Mouse (Mus musculus) C2C12 (cell line): ENCODE data around the gene Zfp212. TPM values are rescaled to one million over a fixed set of nuclear protein-coding genes. Genes with fewer than 3 reads are reported as not detected.

ENCODE experiments used
- H3K27me3 ChIP-seq: one replicate; pipeline ENCODE4 v1.6.1; 2011; ENCODE audit not compliant: control insufficient read depth, insufficient read depth, insufficient read length
- H3K36me3 ChIP-seq: one replicate; pipeline ENCODE4 v1.6.1; 2011; ENCODE audit not compliant: control insufficient read depth, insufficient read depth
- H3K4me3 ChIP-seq: one replicate; pipeline ENCODE4 v1.5.1; 2011; ENCODE audit warnings: mild to moderate bottlenecking, control low read depth; ENCODE audit not compliant: poor library complexity, insufficient read depth, severe bottlenecking
- H3K79me2 ChIP-seq: one replicate; pipeline ENCODE4 v1.6.1; 2011; ENCODE audit not compliant: control insufficient read depth, insufficient read depth
- H3K79me3 ChIP-seq: one replicate; pipeline ENCODE4 v1.6.1; 2011; ENCODE audit warnings: low read depth, control low read depth
- H3ac ChIP-seq: one replicate; pipeline ENCODE3; 2011; ENCODE audit warnings: low read depth; ENCODE audit not compliant: control insufficient read depth, insufficient read length
- CEBPB ChIP-seq: IDR thresholded peaks from one replicate; pipeline ENCODE4 v1.6.1; 2011; ENCODE audit warnings: low read depth, mild to moderate bottlenecking, control low read depth, moderate library complexity
- CTCF ChIP-seq: IDR thresholded peaks from one replicate; pipeline ENCODE4 v1.5.1; 2011; ENCODE audit not compliant: control insufficient read depth, insufficient read depth, insufficient read length
- FOSL1 ChIP-seq: IDR thresholded peaks from one replicate; pipeline ENCODE4 v1.8.0; 2011; ENCODE audit warnings: mild to moderate bottlenecking, low read length; ENCODE audit not compliant: poor library complexity, insufficient read depth, severe bottlenecking
- MAX ChIP-seq: IDR thresholded peaks from one replicate; pipeline ENCODE4 v1.6.1; 2011; ENCODE audit warnings: mild to moderate bottlenecking, control low read depth
- MYOD1 ChIP-seq: IDR thresholded peaks from one replicate; pipeline ENCODE4 v1.6.1; 2011; ENCODE audit warnings: low read depth; ENCODE audit not compliant: control insufficient read depth, insufficient read length
- USF1 ChIP-seq: IDR thresholded peaks from one replicate; pipeline ENCODE4 v1.6.1; 2011; ENCODE audit warnings: low read depth, mild to moderate bottlenecking, control low read depth, moderate library complexity
- polyA plus RNA-seq: library from polyadenylated mRNA; unstranded; fragments of >200 nt; fragmentation: generic; extraction: Trizol; gene quantifications from one replicate; pipeline ENCODE4 v1.2.1, GENCODE M21; 2012; ENCODE audit warnings: missing spikeins

The Zfp212 gene
- polyA plus RNA-seq, 1 experiment: 10.0 TPM

DNA sequence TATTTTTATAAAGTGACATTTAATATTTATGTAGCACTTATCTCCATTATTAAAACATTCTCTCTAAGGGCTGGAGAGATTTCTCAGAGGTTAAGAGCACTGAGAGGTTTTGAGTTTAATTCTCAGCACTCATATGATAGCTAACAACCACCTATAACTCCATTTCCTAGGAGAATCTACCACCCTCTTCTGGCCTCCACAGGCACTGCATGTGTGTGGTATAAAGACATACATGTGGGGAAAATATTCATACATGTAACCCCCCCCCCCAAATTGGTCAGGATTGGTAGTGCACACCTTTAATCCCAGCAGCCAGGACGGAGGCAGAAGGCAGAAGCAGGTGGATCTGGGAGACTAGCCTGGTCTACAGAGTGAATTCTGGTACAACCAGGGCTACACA lies 54.3 kb downstream of the Zfp212 start:
- no peak overlapping the region for H3ac ChIP-seq
- no peaks in the 10 kb centered on the region for H3K79me3 ChIP-seq
- H3K4me3 ChIP-seq: no peak overlapping the region
- no peaks in the 10 kb centered on the region for H3K79me2 ChIP-seq
- no peaks in the 10 kb centered on the region for H3K36me3 ChIP-seq
- TF ChIP-seq MYOD1: no peak
- H3K27me3 ChIP-seq: no peaks in the 10 kb centered on the region

DNA sequence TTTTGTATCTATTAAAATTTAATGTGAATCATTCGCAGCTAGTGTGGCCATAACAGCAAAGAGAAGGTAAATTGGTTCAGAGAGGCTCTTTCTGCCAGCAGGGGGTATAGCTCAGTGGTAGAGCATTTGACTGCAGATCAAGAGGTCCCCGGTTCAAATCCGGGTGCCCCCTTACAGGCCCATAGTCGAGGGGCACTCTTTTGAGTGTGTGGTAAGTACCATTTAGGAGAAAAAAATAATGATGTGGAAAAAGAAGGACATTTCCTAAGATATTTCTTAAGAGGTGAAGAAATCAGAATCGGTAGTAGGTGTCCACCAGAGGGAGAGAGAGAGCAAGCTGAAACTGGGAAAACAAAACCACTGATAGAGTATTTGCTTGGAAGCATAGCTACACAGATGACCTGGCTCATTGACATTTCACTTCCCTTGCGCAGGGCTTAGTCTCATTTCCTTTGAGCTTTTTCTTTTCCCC lies 58.7 kb downstream of the Zfp212 start:
- Histone ChIP-seq H3K27me3 (no peaks in the 10 kb centered on the region), H3K79me3 (no peaks in the 10 kb centered on the region), H3K36me3 (no peaks in the 10 kb centered on the region), H3K4me3 (no peak overlapping the region), H3K79me2 (no peaks in the 10 kb centered on the region), H3ac (no peak overlapping the region)
- TF ChIP-seq USF1 (no peak), MAX (no peak), CTCF (no peak), FOSL1 (no peak), CEBPB (no peak)

Other genes starting within 250 kb of the Zfp212 start
- 78.9 TPM for gene Pdia4, start 107.0 kb upstream of the Zfp212 start, polyA plus RNA-seq
- gene Zfp786, start 89.6 kb upstream of the Zfp212 start, polyA plus RNA-seq: 0.39 TPM
- gene Zfp398, start 84.8 kb upstream of the Zfp212 start, polyA plus RNA-seq: 1.7 TPM
- gene Zfp282, start 43.3 kb upstream of the Zfp212 start, polyA plus RNA-seq: 7.8 TPM
- gene Zfp956, start 32.9 kb downstream of the Zfp212 start, polyA plus RNA-seq: 1.9 TPM
- 18.4 TPM for gene Zfp777, start 128.4 kb downstream of the Zfp212 start, polyA plus RNA-seq
- 13.5 TPM for gene Zfp746, start 166.1 kb downstream of the Zfp212 start, polyA plus RNA-seq